Mouse (Mus musculus) intestine, embryonic 15.5 days (tissue): ENCODE data around the gene Aldh1a3. TPM values are rescaled to one million over a fixed set of nuclear protein-coding genes. Genes with fewer than 3 reads are reported as not detected.

Experiments
- ATAC-seq: fragments of 200-750 bp; cut with Nextera tagmentation; 2 replicates; pipeline ENCODE4 v1.8.0; 2017; ENCODE audit warnings: moderate TSS enrichment, moderate library complexity
- H3K27ac ChIP-seq: fragments of 300-500 bp; sonication (generic); 2 replicates; pipeline ENCODE4 v1.5.1; 2015; ENCODE audit warnings: mild to moderate bottlenecking, inconsistent platforms
- H3K27me3 ChIP-seq: fragments of 300-500 bp; sonication (generic); replicated peaks from 2 replicates; pipeline ENCODE4 v1.6.1; 2015; ENCODE audit warnings: inconsistent platforms
- H3K36me3 ChIP-seq: fragments of 300-500 bp; sonication (generic); 2 replicates; pipeline ENCODE4 v1.6.1; 2015; ENCODE audit warnings: inconsistent platforms
- H3K4me1 ChIP-seq: fragments of 300-500 bp; sonication (generic); replicated peaks from 2 replicates; pipeline ENCODE4 v1.6.1; 2015; ENCODE audit warnings: inconsistent platforms
- H3K4me2 ChIP-seq: fragments of 300-500 bp; sonication (generic); replicated peaks from 2 replicates; pipeline ENCODE4 v1.6.1; 2015; ENCODE audit warnings: mild to moderate bottlenecking, inconsistent platforms
- H3K4me3 ChIP-seq: fragments of 300-500 bp; sonication (generic); replicated peaks from 2 replicates; pipeline ENCODE4 v1.5.1; 2015; ENCODE audit warnings: inconsistent platforms
- H3K9ac ChIP-seq: fragments of 300-500 bp; sonication (generic); 2 replicates; pipeline ENCODE4 v1.6.1; 2015; ENCODE audit warnings: inconsistent platforms
- H3K9me3 ChIP-seq: fragments of 300-500 bp; sonication (generic); 2 replicates; pipeline ENCODE4 v1.6.1; 2016; ENCODE audit warnings: inconsistent platforms
- WGBS: fragments of 180-500 bp; shearing (Covaris S2); methylation state at CpG from one replicate; pipeline ENCODE4 v1.1.7; 2015; 5-methylcytosine and 5-hydroxymethylcytosine counted together
- polyA plus RNA-seq: library from polyadenylated mRNA; unstranded; fragments of >200 nt; fragmentation: Nextera tagmentation; extraction: Ambion mirVana; gene quantifications from 2 replicates; pipeline ENCODE4 v1.2.1, GENCODE M21; 2015

The Aldh1a3 gene
- polyA plus RNA-seq, 1 experiment from 2014 or later, result 17.6 TPM

- no peak overlapping the region for H3K27ac ChIP-seq
- H3K36me3 ChIP-seq, result peaks cover 5% of the 10 kb centered on the region; the same call in 1 of the 2 replicates
- no peaks in the 10 kb centered on the region for H3K27me3 ChIP-seq
- H3K4me3 ChIP-seq, result no peak overlapping the region
- H3K9ac ChIP-seq, result no peak overlapping the region
- no peak for ATAC-seq
- H3K4me2 ChIP-seq, result no peak overlapping the region
- H3K4me1 ChIP-seq, result peaks cover 10% of the 10 kb centered on the region; the same call in 1 of the 2 replicates
- peaks cover 7% of the 10 kb centered on the region; the same call in 1 of the 2 replicates for H3K9me3 ChIP-seq
- WGBS, result 95% methylated on average over 11 of the region's 11 CpGs
These were observed 62.8 kb downstream of the Aldh1a3 start for GRCm38 (mm10) chr7:66364491-66364890.

- Histone ChIP-seq H3K9ac (no peak overlapping the region), H3K9me3 (peaks cover 7% of the 10 kb centered on the region; the same call in 1 of the 2 replicates), H3K27ac (no peak overlapping the region), H3K4me1 (no peaks in the 10 kb centered on the region), H3K27me3 (no peaks in the 10 kb centered on the region), H3K4me3 (no peak overlapping the region), H3K36me3 (peaks cover 5% of the 10 kb centered on the region; the same call in 1 of the 2 replicates), H3K4me2 (no peak overlapping the region)
- no peak for ATAC-seq
- WGBS, result 85% methylated on average over 4 of the region's 4 CpGs
These were observed 68.3 kb downstream of the Aldh1a3 start for GRCm38 (mm10) chr7:66359044-66359443.

- peaks cover 7% of the 10 kb centered on the region; the same call in 1 of the 2 replicates for H3K9me3 ChIP-seq
- no peak overlapping the region for H3K27ac ChIP-seq
- no peak overlapping the region for H3K9ac ChIP-seq
- H3K36me3 ChIP-seq, result peaks cover 5% of the 10 kb centered on the region; the same call in 1 of the 2 replicates
- H3K4me2 ChIP-seq, result no peak overlapping the region
- WGBS, result 97% methylated on average over 3 of the region's 3 CpGs
- H3K27me3 ChIP-seq, result no peaks in the 10 kb centered on the region
- ATAC-seq, result no peak
- no peak overlapping the region for H3K4me3 ChIP-seq
- no peaks in the 10 kb centered on the region for H3K4me1 ChIP-seq
These were observed 68.9 kb downstream of the Aldh1a3 start for GRCm38 (mm10) chr7:66358461-66358860.

- Histone ChIP-seq H3K4me2 (no peak overlapping the region), H3K36me3 (no peaks in the 10 kb centered on the region), H3K4me1 (no peaks in the 10 kb centered on the region), H3K27me3 (no peaks in the 10 kb centered on the region), H3K4me3 (no peak overlapping the region), H3K9me3 (no peaks in the 10 kb centered on the region), H3K9ac (no peak overlapping the region), H3K27ac (no peak overlapping the region)
- no peak for ATAC-seq
- WGBS, result 83% methylated on average over 8 of the region's 8 CpGs
These were observed 71.4 kb downstream of the Aldh1a3 start for GRCm38 (mm10) chr7:66355791-66356522.

- H3K4me2 ChIP-seq, result no peak overlapping the region
- no peaks in the 10 kb centered on the region for H3K36me3 ChIP-seq
- ATAC-seq, result no peak
- H3K4me3 ChIP-seq, result no peak overlapping the region
- 53% methylated on average over 3 of the region's 3 CpGs for WGBS
- no peaks in the 10 kb centered on the region for H3K4me1 ChIP-seq
- H3K27ac ChIP-seq, result no peak overlapping the region
- no peaks in the 10 kb centered on the region for H3K27me3 ChIP-seq
- H3K9ac ChIP-seq, result no peak overlapping the region
- no peaks in the 10 kb centered on the region for H3K9me3 ChIP-seq
These were observed 72.4 kb downstream of the Aldh1a3 start for GRCm38 (mm10) chr7:66354911-66355310.

GRCm38 (mm10) chr7:66351074-66351473 is 76.2 kb downstream of the Aldh1a3 start:
- no peaks in the 10 kb centered on the region for H3K9me3 ChIP-seq
- ATAC-seq, result no peak
- no peaks in the 10 kb centered on the region for H3K36me3 ChIP-seq
- H3K27ac ChIP-seq, result no peak overlapping the region
- no peak overlapping the region for H3K4me2 ChIP-seq
- no peak overlapping the region for H3K4me3 ChIP-seq
- peaks cover 6% of the 10 kb centered on the region; the same call in 1 of the 2 replicates for H3K4me1 ChIP-seq
- H3K27me3 ChIP-seq, result no peaks in the 10 kb centered on the region
- no peak overlapping the region for H3K9ac ChIP-seq
- WGBS, result 88% methylated on average over 4 of the region's 4 CpGs

GRCm38 (mm10) chr7:66349670-66350069 is 77.6 kb downstream of the Aldh1a3 start:
- 50% methylated on average over 11 of the region's 11 CpGs for WGBS
- Histone ChIP-seq H3K4me3 (no peak overlapping the region), H3K36me3 (no peaks in the 10 kb centered on the region), H3K9me3 (no peaks in the 10 kb centered on the region), H3K4me1 (peaks cover 6% of the 10 kb centered on the region; the same call in 1 of the 2 replicates), H3K4me2 (no peak overlapping the region), H3K27me3 (no peaks in the 10 kb centered on the region), H3K9ac (no peak overlapping the region), H3K27ac (no peak overlapping the region)
- 0 out of 2 replicates have a peak, but pooled peaks have one; percentile 20 for ATAC-seq

- WGBS, result 87% methylated on average over 10 of the region's 10 CpGs
- Histone ChIP-seq H3K27ac (no peak overlapping the region), H3K4me3 (no peak overlapping the region), H3K9me3 (no peaks in the 10 kb centered on the region), H3K9ac (no peak overlapping the region), H3K4me2 (no peak overlapping the region), H3K4me1 (peaks cover 6% of the 10 kb centered on the region; the same call in 1 of the 2 replicates), H3K36me3 (no peaks in the 10 kb centered on the region), H3K27me3 (no peaks in the 10 kb centered on the region)
- ATAC-seq, result no peak
These were observed 78.7 kb downstream of the Aldh1a3 start for GRCm38 (mm10) chr7:66348588-66348987.

GRCm38 (mm10) chr7:66346959-66347663 is 80.2 kb downstream of the Aldh1a3 start:
- peaks cover 6% of the 10 kb centered on the region; the same call in 1 of the 2 replicates for H3K4me1 ChIP-seq
- WGBS, result 32% methylated on average over 9 of the region's 9 CpGs

GRCm38 (mm10) chr7:66343307-66343706 is 84.0 kb downstream of the Aldh1a3 start:
- no peak for ATAC-seq

More at GRCm38 (mm10) chr7:66346959-66347663, 80.2 kb downstream of the Aldh1a3 start:
- Histone ChIP-seq H3K9ac (no peak overlapping the region), H3K4me2 (no peak overlapping the region), H3K27me3 (no peaks in the 10 kb centered on the region), H3K36me3 (no peaks in the 10 kb centered on the region), H3K9me3 (no peaks in the 10 kb centered on the region), H3K4me3 (no peak overlapping the region), H3K27ac (no peak overlapping the region)
- ATAC-seq, result peak; percentile 72

GRCm38 (mm10) chr7:66342831-66343230 is 84.5 kb downstream of the Aldh1a3 start:
- 67% methylated on average over 6 of the region's 6 CpGs for WGBS
- ATAC-seq, result no peak
- no peak overlapping the region for H3K4me2 ChIP-seq
- H3K27ac ChIP-seq, result no peak overlapping the region
- H3K4me1 ChIP-seq, result peaks cover 14% of the 10 kb centered on the region
- H3K4me3 ChIP-seq, result no peak overlapping the region
- no peaks in the 10 kb centered on the region for H3K27me3 ChIP-seq
- H3K9ac ChIP-seq, result no peak overlapping the region
- H3K36me3 ChIP-seq, result no peaks in the 10 kb centered on the region
- H3K9me3 ChIP-seq, result no peaks in the 10 kb centered on the region

More at GRCm38 (mm10) chr7:66343307-66343706, 84.0 kb downstream of the Aldh1a3 start:
- Histone ChIP-seq H3K27me3 (no peaks in the 10 kb centered on the region), H3K4me1 (peaks cover 14% of the 10 kb centered on the region), H3K4me2 (no peak overlapping the region), H3K4me3 (no peak overlapping the region), H3K9me3 (no peaks in the 10 kb centered on the region), H3K27ac (no peak overlapping the region), H3K9ac (no peak overlapping the region), H3K36me3 (no peaks in the 10 kb centered on the region)
- WGBS, result 60% methylated on average over 5 of the region's 5 CpGs

GRCm38 (mm10) chr7:66342323-66342722 is 85.0 kb downstream of the Aldh1a3 start:
- Histone ChIP-seq H3K27ac (no peak overlapping the region), H3K36me3 (no peaks in the 10 kb centered on the region), H3K4me2 (no peak overlapping the region), H3K4me3 (no peak overlapping the region), H3K9ac (no peak overlapping the region), H3K9me3 (no peaks in the 10 kb centered on the region), H3K27me3 (no peaks in the 10 kb centered on the region), H3K4me1 (peaks cover 12% of the 10 kb centered on the region)
- no peak for ATAC-seq
- 41% methylated on average over 4 of the region's 4 CpGs for WGBS
